Mouse (Mus musculus): ENCODE measurements around the gene Gls2.

- TF ChIP-seq POLR2A (IDR thresholded peaks at IDR 0.05; ENCODE audit: low read depth, low read length) (no peak), CTCF (IDR thresholded peaks at IDR 0.05; ENCODE audit: borderline replicate concordance, insufficient read depth, low read length) (no peak)
These were observed 20.7 kb downstream of the Gls2 start for GRCm38 (mm10) chr10:128214981-128215380.
